Mouse (Mus musculus) stomach, postnatal 0 days (tissue): ENCODE measurements around the gene Cfap44.

Experiments
- CTCF ChIP-seq: IDR thresholded peaks from 2 replicates; pipeline ENCODE4 v1.5.1; 2016; ENCODE audit warnings: antibody characterized with exemption, low read depth, mild to moderate bottlenecking, moderate library complexity
- EP300 ChIP-seq: optimal IDR thresholded peaks from 2 replicates; pipeline ENCODE3; 2016; ENCODE audit warnings: antibody characterized with exemption

DNA sequence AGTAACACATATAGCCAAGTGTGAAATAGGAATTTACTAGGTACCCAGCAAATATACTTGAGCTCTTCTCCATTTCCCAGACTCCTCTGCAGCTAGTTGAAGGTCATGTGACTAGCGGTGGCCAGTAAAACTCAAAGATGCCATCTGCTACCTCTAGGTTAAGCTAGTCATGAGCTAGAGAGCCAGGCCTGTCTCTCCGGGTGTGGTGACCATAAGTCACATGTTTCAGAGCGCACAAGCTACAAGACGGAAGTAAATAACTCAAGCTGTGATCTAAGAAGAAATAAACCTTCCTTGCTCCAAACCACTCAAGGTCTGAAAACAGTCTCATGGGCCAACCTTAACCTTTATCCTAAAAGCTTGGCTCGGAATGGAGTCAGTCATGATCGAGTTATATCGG is 134.4 kb downstream of the Cfap44 start:
- TF ChIP-seq EP300 (no peak), CTCF (no peak)
